Mouse (Mus musculus) embryonic facial prominence, embryonic 12.5 days (tissue): ENCODE measurements around the gene Kbtbd12. TPM values are rescaled to one million over a fixed set of nuclear protein-coding genes. Genes with fewer than 3 reads are reported as not detected.

ENCODE experiments used
- ATAC-seq: fragments of 200-750 bp; cut with Nextera tagmentation; 2 replicates; pipeline ENCODE4 v1.8.0; 2017; ENCODE audit not compliant: insufficient number of reproducible peaks, insufficient read depth, low FRiP score, low TSS enrichment
- H3K27ac ChIP-seq: fragments of 300-500 bp; sonication (generic); 2 replicates; pipeline ENCODE4 v1.5.1; 2016; ENCODE audit warnings: mild to moderate bottlenecking
- H3K27me3 ChIP-seq: fragments of 300-500 bp; sonication (generic); 2 replicates; pipeline ENCODE4 v1.6.1; 2016; ENCODE audit warnings: mild to moderate bottlenecking, moderate library complexity
- H3K36me3 ChIP-seq: fragments of 300-500 bp; sonication (generic); 2 replicates; pipeline ENCODE4 v1.6.1; 2016; ENCODE audit warnings: mild to moderate bottlenecking
- H3K4me1 ChIP-seq: fragments of 300-500 bp; sonication (generic); 2 replicates; pipeline ENCODE4 v1.6.1; 2016
- H3K4me2 ChIP-seq: fragments of 300-500 bp; sonication (generic); replicated peaks from 2 replicates; pipeline ENCODE4 v1.6.1; 2016; ENCODE audit warnings: mild to moderate bottlenecking, moderate library complexity
- H3K4me3 ChIP-seq: fragments of 300-500 bp; sonication (generic); 2 replicates; pipeline ENCODE4 v1.5.1; 2016; ENCODE audit warnings: mild to moderate bottlenecking
- H3K9ac ChIP-seq: fragments of 300-500 bp; sonication (generic); 2 replicates; pipeline ENCODE4 v1.6.1; 2016; ENCODE audit warnings: mild to moderate bottlenecking, moderate library complexity
- H3K9me3 ChIP-seq: fragments of 300-500 bp; sonication (generic); 2 replicates; pipeline ENCODE4 v1.6.1; 2016; ENCODE audit warnings: mild to moderate bottlenecking, moderate library complexity
- WGBS: fragments of 180-500 bp; shearing (Covaris S2); methylation state at CpG from one replicate; pipeline ENCODE4 v1.1.7; 2016; 5-methylcytosine and 5-hydroxymethylcytosine counted together
- polyA plus RNA-seq: library from polyadenylated mRNA; unstranded; fragments of >200 nt; fragmentation: Nextera tagmentation; extraction: Ambion mirVana; gene quantifications from 2 replicates; pipeline ENCODE4 v1.2.1, GENCODE M21; 2016

The Kbtbd12 gene
- 0.36 TPM in 1 of 2 replicates, not detected in the other for polyA plus RNA-seq

DNA sequence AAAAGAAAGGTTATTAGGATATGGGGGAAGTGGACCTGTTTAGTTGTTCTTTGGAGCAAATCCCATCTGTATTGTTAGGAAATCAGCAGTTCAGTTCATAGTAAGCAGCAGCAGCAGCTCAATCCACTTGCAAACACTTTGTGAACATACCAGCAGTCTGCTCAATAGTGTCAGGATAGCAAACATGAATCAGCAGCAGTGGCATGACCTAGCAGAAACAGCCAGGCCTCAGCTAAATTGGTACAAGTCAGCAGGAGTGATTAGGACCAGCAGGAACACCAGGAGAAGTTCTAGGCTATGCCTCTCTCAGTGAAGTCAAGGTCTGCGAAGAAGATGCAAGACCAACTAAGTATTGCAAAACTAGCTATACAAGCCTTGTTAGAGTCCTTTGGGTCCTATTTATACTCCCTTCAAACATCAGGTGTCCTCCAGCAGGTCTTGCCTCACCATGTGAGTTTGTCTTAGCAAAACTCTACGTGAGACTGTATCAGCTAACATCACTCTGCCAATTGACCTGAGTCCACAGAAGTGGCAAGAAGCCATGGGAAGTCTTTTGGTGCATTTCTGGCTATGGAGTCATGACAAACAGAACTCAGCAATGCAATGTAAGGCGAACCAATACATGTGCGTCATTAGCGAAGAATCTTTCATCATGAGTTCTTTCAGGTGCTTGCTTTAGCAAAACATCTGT lies at the start of gene Kbtbd12:
TSS of gene Kbtbd12 (minus strand) at position 340 of the 691 bp plus-strand sequence.
- ATAC-seq = no peak
- H3K4me3 ChIP-seq = no peak within 1 kb of the TSS
- H3K9ac ChIP-seq = no peak within 1 kb of the TSS
- H3K9me3 ChIP-seq = 0 out of 2 replicates have a peak, but pooled peaks cover 6% of the 10 kb centered on the region
- H3K27me3 ChIP-seq = no peaks in the 10 kb centered on the region
- no peak within 1 kb of the TSS for H3K27ac ChIP-seq
- no peak within 1 kb of the TSS for H3K4me2 ChIP-seq
- WGBS = 92% methylated on average over 5 of the region's 5 CpGs
- peaks cover 14% of the 10 kb centered on the region; the same call in 1 of the 2 replicates for H3K4me1 ChIP-seq
- H3K36me3 ChIP-seq = no peaks in the 10 kb centered on the region

DNA sequence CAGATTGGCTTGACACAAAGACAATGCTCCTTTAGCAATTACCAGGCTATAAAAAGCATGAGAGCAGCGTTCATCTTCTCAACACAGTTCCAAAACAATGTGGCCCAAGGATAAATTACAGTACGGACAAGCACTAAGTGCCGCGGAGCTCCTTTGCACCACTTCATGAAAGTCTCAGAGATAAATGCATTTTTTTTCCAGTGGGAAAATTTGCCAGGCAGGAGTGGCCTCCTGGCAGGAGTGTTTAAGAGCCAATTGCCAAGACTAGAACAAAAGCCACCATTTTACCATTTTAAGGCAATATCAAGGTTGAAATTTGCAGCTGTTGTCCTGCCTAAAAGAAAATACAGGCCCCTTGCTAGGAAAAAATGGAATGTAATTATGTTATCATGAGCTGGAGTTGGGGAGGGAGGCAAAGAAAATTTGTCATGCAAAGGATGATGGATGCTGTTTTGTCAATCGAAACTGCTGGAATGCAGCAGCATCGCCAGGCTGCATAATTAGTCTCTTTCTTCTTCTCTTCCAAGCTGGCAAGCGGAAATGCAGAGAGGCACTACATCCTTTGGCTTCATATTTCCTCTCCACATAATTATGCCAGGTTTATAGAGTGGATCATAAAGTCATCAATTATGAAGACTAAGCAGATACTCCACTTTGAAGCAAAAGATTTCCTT lies 45.8 kb upstream of the Kbtbd12 start:
- Histone ChIP-seq H3K4me2 (no peak overlapping the region), H3K27me3 (no peaks in the 10 kb centered on the region), H3K9ac (no peak overlapping the region), H3K4me1 (no peaks in the 10 kb centered on the region), H3K27ac (no peak overlapping the region), H3K36me3 (no peaks in the 10 kb centered on the region), H3K9me3 (no peaks in the 10 kb centered on the region), H3K4me3 (no peak overlapping the region)
- no peak for ATAC-seq
- WGBS = 63% methylated on average over 7 of the region's 7 CpGs

DNA sequence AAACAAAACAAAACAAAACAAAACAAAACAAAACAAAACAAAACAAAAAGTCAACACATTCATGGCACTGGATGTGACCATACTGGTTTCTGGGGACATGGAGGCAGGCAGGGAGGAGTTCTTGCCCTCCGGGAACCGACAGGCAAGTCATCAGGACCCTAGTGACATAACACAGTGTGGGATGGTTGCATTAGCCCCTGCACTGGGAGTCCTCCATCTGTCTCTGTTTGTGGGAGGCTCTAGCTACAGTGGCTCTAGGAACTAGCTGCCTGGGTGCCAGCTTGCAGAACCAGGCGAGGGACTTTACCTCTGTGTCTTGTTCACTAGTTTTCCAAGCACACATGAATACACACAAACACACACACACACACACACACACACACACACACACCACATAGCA lies 43.3 kb upstream of the Kbtbd12 start:
- no peaks in the 10 kb centered on the region for H3K9me3 ChIP-seq

DNA sequence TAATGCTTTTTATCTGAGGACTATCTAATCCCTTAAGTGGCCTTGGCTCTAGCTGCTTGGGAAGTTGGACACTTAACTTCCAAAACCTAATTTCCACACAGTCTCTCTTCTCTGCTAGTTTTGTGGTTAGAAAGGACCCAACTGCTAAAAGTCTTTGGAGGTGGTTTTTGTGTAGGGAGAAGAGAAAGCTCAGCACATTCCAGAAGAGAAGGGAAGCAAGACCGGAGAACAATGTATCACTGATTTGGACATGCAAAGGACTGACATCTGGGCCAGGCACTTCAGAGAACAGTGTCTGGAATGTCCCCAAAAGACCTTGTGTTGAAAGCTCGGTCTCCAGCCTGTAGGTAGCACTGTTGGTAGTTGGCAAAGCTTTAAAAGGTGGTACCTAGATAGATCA lies 40.0 kb upstream of the Kbtbd12 start:
- Histone ChIP-seq H3K27me3 (no peaks in the 10 kb centered on the region), H3K27ac (no peak overlapping the region), H3K36me3 (no peaks in the 10 kb centered on the region), H3K9me3 (no peaks in the 10 kb centered on the region), H3K4me2 (no peak overlapping the region), H3K4me1 (no peaks in the 10 kb centered on the region), H3K4me3 (no peak overlapping the region), H3K9ac (no peak overlapping the region)
- 63% methylated on average over 2 of the region's 2 CpGs for WGBS
- ATAC-seq = no peak

More for the DNA sequence above, 43.3 kb upstream of the Kbtbd12 start:
- WGBS = 87% methylated on average over 3 of the region's 3 CpGs
- no peaks in the 10 kb centered on the region for H3K4me1 ChIP-seq
- no peak for ATAC-seq
- H3K9ac ChIP-seq = no peak overlapping the region
- no peak overlapping the region for H3K27ac ChIP-seq
- no peaks in the 10 kb centered on the region for H3K27me3 ChIP-seq
- H3K36me3 ChIP-seq = no peaks in the 10 kb centered on the region
- no peak overlapping the region for H3K4me2 ChIP-seq
- no peak overlapping the region for H3K4me3 ChIP-seq

GRCm38 (mm10) chr6:88676753-88677736 lies 39.3 kb upstream of the Kbtbd12 start:
- 81% methylated on average over 6 of the region's 6 CpGs for WGBS
- no peak for ATAC-seq
- Histone ChIP-seq H3K9me3 (no peaks in the 10 kb centered on the region), H3K4me1 (no peaks in the 10 kb centered on the region), H3K9ac (no peak overlapping the region), H3K27me3 (no peaks in the 10 kb centered on the region), H3K36me3 (no peaks in the 10 kb centered on the region), H3K27ac (no peak overlapping the region), H3K4me2 (no peak overlapping the region), H3K4me3 (no peak overlapping the region)

- no peak overlapping the region for H3K4me2 ChIP-seq
- no peaks in the 10 kb centered on the region for H3K27me3 ChIP-seq
- H3K4me3 ChIP-seq = no peak overlapping the region
- H3K27ac ChIP-seq = no peak overlapping the region
- no peaks in the 10 kb centered on the region for H3K4me1 ChIP-seq
- 83% methylated on average over 2 of the region's 2 CpGs for WGBS
- no peaks in the 10 kb centered on the region for H3K36me3 ChIP-seq
- no peak for ATAC-seq
- no peak overlapping the region for H3K9ac ChIP-seq
- no peaks in the 10 kb centered on the region for H3K9me3 ChIP-seq
Observed at GRCm38 (mm10) chr6:88675815-88676214, 38.1 kb upstream of the Kbtbd12 start.

GRCm38 (mm10) chr6:88662284-88662683 lies 24.5 kb upstream of the Kbtbd12 start:
- Histone ChIP-seq H3K36me3 (no peaks in the 10 kb centered on the region), H3K27ac (no peak overlapping the region), H3K4me1 (no peaks in the 10 kb centered on the region), H3K4me2 (no peak overlapping the region), H3K9ac (no peak overlapping the region), H3K27me3 (no peaks in the 10 kb centered on the region), H3K9me3 (no peaks in the 10 kb centered on the region), H3K4me3 (no peak overlapping the region)
- WGBS = 81% methylated on average over 3 of the region's 3 CpGs
- ATAC-seq = no peak

DNA sequence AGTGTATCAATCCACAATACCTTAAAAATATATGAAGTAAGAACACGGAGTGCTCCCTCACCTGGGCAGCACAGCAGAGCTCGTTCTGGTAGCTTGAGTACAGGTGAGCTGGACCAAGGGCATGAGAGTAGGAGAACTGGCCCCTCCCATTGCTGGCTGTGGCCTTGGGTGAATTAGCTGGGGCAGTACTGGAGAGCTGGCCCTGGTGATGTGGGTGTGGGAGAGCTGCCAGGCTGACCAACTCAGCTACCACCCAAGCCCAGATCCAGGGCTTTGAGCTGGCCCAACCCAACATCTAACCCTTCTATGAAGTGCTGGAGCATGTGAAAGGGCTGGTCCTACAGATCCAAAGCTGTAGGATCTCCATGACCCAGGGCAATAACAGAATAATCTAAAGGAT lies 23.9 kb upstream of the Kbtbd12 start:
- H3K4me2 ChIP-seq = no peak overlapping the region
- no peaks in the 10 kb centered on the region for H3K36me3 ChIP-seq
- no peak overlapping the region for H3K4me3 ChIP-seq
- H3K9ac ChIP-seq = no peak overlapping the region
- no peaks in the 10 kb centered on the region for H3K27me3 ChIP-seq
- ATAC-seq = no peak
- no peaks in the 10 kb centered on the region for H3K4me1 ChIP-seq
- no peaks in the 10 kb centered on the region for H3K9me3 ChIP-seq
- WGBS = 84% methylated on average over 2 of the region's 2 CpGs
- no peak overlapping the region for H3K27ac ChIP-seq

DNA sequence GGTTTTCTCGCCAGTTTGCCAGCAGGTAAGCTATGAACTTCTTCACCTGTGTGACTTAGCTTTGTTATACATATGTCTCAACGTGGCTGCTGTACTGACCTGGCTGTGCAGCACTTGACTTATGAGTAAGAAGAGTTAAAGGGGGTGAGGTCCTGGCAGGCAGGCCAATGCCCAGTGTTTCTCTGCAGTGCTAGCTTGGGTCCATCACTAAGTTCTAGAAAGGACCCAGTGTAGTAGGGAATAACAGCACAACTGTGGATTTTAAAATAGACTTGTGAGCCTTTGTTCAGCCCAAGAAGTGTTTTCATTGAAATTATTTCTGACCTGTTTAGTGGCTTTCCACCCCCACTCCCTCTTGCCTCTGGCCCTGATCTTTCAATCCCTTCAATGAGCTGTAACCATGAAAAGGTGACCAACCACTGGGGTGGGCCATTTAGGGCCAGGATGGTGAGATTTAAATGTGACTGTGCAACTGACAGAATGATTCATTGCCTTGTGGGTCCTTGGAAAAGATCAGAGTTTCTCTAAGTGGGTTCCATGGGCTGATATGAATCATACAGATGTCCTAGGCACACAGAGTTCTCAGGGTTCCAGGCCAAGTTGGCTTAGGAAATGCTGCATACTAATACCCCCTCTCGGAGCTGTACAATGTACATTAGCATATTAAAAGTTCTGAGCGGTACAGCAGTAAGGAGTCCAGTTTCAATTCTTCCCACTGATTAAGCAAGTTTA lies 10.0 kb upstream of the Kbtbd12 start:
- Histone ChIP-seq H3K4me2 (no peak overlapping the region), H3K27me3 (no peaks in the 10 kb centered on the region), H3K9ac (no peak overlapping the region), H3K27ac (no peak overlapping the region), H3K36me3 (no peaks in the 10 kb centered on the region), H3K4me3 (no peak overlapping the region), H3K4me1 (no peaks in the 10 kb centered on the region), H3K9me3 (no peaks in the 10 kb centered on the region)
- 79% methylated on average over 4 of the region's 4 CpGs for WGBS
- ATAC-seq = no peak

GRCm38 (mm10) chr6:88644786-88645185 lies 7.0 kb upstream of the Kbtbd12 start:
- no peak for ATAC-seq
- Histone ChIP-seq H3K4me1 (peaks cover 7% of the 10 kb centered on the region; the same call in 1 of the 2 replicates), H3K27me3 (no peaks in the 10 kb centered on the region), H3K36me3 (no peaks in the 10 kb centered on the region), H3K9me3 (no peaks in the 10 kb centered on the region), H3K4me2 (no peak overlapping the region), H3K4me3 (no peak overlapping the region), H3K9ac (no peak overlapping the region), H3K27ac (no peak overlapping the region)
- WGBS = 79% methylated on average over 4 of the region's 4 CpGs

DNA sequence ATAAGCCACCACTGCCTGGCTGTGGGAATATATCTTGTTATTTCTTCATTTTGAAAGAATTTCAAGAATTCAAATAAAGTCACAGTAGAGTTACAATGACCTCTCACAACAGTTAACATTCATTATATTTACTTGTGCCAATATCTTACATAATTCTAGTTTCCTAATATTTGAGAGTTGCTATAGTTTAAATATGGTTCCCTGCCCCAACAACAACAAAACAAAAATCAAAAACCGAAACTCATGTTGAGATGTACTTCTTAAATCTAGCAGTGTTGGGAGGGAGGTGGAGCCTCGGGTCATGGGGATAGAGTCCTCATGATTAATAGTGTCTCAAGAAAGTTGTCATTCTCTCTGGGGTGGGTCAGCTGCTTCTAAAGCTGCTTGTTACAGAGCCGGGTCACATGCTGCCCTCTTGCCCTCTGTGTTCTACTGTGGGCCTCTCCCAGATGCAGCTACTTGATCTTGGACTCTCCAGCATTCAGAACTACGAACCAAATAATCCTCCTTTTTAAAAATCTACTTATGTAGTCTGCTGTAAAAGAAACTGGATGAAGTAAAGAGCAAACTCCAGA lies 3.7 kb upstream of the Kbtbd12 start:
- no peak overlapping the region for H3K4me2 ChIP-seq
- H3K9ac ChIP-seq = no peak overlapping the region
- H3K9me3 ChIP-seq = 0 out of 2 replicates have a peak, but pooled peaks cover 6% of the 10 kb centered on the region
- no peak for ATAC-seq
- WGBS = 67% methylated on average over 4 of the region's 4 CpGs
- no peaks in the 10 kb centered on the region for H3K36me3 ChIP-seq
- H3K4me1 ChIP-seq = peaks cover 14% of the 10 kb centered on the region; the same call in 1 of the 2 replicates
- no peak overlapping the region for H3K4me3 ChIP-seq
- no peaks in the 10 kb centered on the region for H3K27me3 ChIP-seq
- H3K27ac ChIP-seq = no peak overlapping the region
